Mouse (Mus musculus) CD4-positive naive resting alpha-beta T cell, adult 57 days (primary cell): ENCODE data around the gene Washc4. TPM values are rescaled to one million over a fixed set of nuclear protein-coding genes. Genes with fewer than 3 reads are reported as not detected.

ENCODE experiments used
- total RNA-seq: library from RNA; stranded (reverse); gene quantifications from one replicate; pipeline ENCODE4 v1.2.4, GENCODE M21; 2023

Gene Washc4
- 49.7 TPM for total RNA-seq

DNA sequence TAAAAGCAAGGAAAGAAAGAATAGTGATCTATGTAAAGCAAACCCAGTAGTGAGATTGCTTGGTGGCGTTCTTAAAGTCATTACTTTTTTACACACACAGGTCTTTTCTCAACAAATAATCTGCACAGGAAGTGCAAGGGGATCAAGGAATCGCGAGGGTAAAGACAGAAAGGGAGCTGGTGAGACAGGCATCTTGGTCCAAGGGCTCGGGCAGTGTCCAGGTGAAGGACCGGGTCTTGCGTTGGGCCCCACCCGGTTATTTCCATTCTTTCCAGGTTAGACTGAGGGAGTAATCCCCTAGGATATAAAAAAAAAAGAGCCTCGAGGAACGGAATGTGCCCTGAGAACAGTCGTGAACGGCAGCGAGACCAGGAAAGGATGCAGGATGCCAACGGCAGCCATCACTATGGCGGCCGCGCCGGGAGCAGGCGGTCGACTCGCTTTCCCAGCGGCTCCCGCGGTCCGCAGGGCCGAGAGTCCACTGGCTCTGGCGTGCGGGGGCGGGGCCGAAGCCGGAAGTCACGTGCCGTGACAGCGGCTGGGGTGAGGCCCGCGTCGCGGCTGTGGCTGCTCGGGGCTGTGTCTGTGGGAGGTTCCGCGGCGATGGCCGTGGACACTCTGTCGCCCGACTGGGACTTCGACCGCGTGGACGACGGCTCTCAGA lies at the start of gene Washc4:
Gene Washc4 (plus strand): TSS at position 314 of the 664 bp plus-strand sequence.

DNA sequence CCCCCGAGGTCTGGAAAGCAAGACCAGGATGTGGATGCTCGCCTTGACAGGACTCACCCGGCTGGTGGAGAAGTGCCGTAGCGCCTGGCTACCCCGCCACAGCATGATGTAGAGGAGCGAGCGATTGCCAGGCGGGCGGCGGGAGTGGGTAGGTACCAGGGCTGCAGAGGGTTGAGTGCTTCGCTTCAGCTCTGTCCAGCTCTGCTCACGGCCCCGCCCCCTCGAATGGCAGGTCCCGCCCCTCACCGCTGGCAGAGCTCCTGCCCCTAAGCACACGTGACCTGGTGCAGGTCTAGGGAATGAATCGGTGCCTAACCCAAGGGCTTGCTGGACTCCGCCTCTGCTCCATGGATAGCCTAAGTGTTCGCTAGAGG lies 9.7 kb upstream of the Washc4 start, which contains the start of gene Aldh1l2:
Gene Aldh1l2 (minus strand): TSS at position 231 of the 374 bp plus-strand sequence.

Other genes starting within 250 kb of the Washc4 start
- gene Slc41a2, start 205.9 kb upstream of the Washc4 start, total RNA-seq, result 6.0 TPM
- 2.9 TPM for gene D10Wsu102e, start 183.5 kb upstream of the Washc4 start, total RNA-seq
- gene Aldh1l2, start 9.6 kb upstream of the Washc4 start, total RNA-seq, result not detected
- gene Appl2, start 105.0 kb downstream of the Washc4 start, total RNA-seq, result 66.8 TPM
- not detected for gene 1500009L16Rik, start 179.1 kb downstream of the Washc4 start, total RNA-seq